Mouse (Mus musculus) embryonic facial prominence, embryonic 14.5 days (tissue): Measurements from ENCODE around the gene Fmnl3. TPM values are rescaled to one million over a fixed set of nuclear protein-coding genes. Genes with fewer than 3 reads are reported as not detected.

Source experiments
- ATAC-seq: fragments of 200-750 bp; cut with Nextera tagmentation; 2 replicates; pipeline ENCODE4 v1.8.0; 2017; ENCODE audit warnings: low read depth, moderate number of reproducible peaks, moderate TSS enrichment
- DNase-seq: peaks from one replicate; pipeline ENCODE4 v3.0.0-alpha.2; 2015; ENCODE audit warnings: low spot score
- H3K27ac ChIP-seq: fragments of 300-500 bp; sonication (generic); replicated peaks from 2 replicates; pipeline ENCODE4 v1.5.1; 2014; ENCODE audit warnings: low read depth, mild to moderate bottlenecking, low read length, moderate library complexity
- H3K27me3 ChIP-seq: fragments of 300-500 bp; sonication (generic); replicated peaks from 2 replicates; pipeline ENCODE4 v1.6.1; 2014; ENCODE audit warnings: low read length; ENCODE audit not compliant: control insufficient read depth, insufficient read depth
- H3K36me3 ChIP-seq: fragments of 300-500 bp; sonication (generic); 2 replicates; pipeline ENCODE4 v1.6.1; 2014; ENCODE audit warnings: low read length, mixed read lengths; ENCODE audit not compliant: control insufficient read depth, insufficient read depth
- H3K4me1 ChIP-seq: fragments of 300-500 bp; sonication (generic); 2 replicates; pipeline ENCODE4 v1.6.1; 2014; ENCODE audit warnings: antibody characterized with exemption, low read length; ENCODE audit not compliant: control insufficient read depth, insufficient read depth
- H3K4me2 ChIP-seq: fragments of 300-500 bp; sonication (generic); 2 replicates; pipeline ENCODE4 v1.6.1; 2014; ENCODE audit warnings: low read depth, mild to moderate bottlenecking, low read length, moderate library complexity, mixed read lengths
- H3K4me3 ChIP-seq: fragments of 300-500 bp; sonication (generic); 2 replicates; pipeline ENCODE4 v1.5.1; 2014; ENCODE audit warnings: low read depth, mild to moderate bottlenecking, low read length
- H3K9ac ChIP-seq: fragments of 300-500 bp; sonication (generic); 2 replicates; pipeline ENCODE4 v1.6.1; 2014; ENCODE audit warnings: low read depth, mild to moderate bottlenecking, low read length, moderate library complexity, mixed read lengths
- H3K9me3 ChIP-seq: fragments of 300-500 bp; sonication (generic); 2 replicates; pipeline ENCODE4 v1.6.1; 2016; ENCODE audit warnings: low read length; ENCODE audit not compliant: control insufficient read depth
- WGBS: fragments of 180-500 bp; shearing (Covaris S2); extraction: QIAGEN DNeasy Blood & Tissue Kit; methylation state at CpG from one replicate; pipeline ENCODE4 v1.1.7; 2014; 5-methylcytosine and 5-hydroxymethylcytosine counted together
- polyA plus RNA-seq: library from polyadenylated mRNA; unstranded; fragments of >200 nt; fragmentation: Nextera tagmentation; extraction: Ambion mirVana; gene quantifications from 2 replicates; pipeline ENCODE4 v1.2.1, GENCODE M21; 2014

Fmnl3 gene
- polyA plus RNA-seq, 1 experiment from 2014 or later: 18.5 TPM

DNA sequence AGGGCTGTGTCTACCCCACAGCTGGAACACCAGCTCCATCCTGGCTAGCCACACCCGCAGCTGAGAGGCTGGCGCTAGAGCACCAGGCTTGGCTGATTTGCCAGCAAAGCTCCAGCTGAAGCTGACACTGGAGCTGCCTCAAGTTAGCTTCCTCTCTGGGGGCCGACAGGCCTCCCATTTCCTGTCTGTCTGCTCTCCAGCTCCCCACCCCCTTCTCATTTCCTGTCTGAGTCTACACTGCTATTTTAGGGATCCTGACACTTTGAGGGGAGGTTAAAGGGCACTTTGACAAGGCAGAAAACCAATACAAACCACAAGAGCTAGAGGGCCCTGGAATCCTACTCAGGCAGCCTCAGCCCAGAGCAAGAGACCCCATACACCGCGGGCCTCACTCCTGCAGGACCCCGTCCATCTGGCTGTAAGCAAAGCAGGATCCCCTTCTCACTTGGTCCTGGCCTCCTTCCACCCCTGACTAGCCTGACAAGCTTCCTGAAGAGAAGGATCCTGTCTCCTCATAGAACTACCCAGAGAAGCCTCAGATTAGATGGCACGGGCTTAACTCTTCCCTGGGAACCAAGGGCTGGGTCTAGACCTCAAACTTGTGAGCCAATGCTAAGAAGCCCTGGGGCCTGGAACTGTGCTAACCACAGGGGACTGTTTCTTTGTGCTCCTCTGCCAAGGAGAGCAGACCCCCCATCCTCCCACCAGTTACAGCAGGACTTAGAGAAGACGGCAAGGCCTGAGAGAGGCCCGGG, 37.2 kb downstream of the Fmnl3 start:
- no peaks in the 10 kb centered on the region for H3K27me3 ChIP-seq
- H3K4me1 ChIP-seq: peaks cover 43% of the 10 kb centered on the region
- H3K36me3 ChIP-seq: peaks cover 30% of the 10 kb centered on the region
- H3K9me3 ChIP-seq: no peaks in the 10 kb centered on the region
- WGBS: 16% methylated on average over 8 of the region's 9 CpGs
- no peak overlapping the region for H3K4me3 ChIP-seq
- H3K4me2 ChIP-seq: peak overlapping the region; percentile 25
- peak; percentile 95 for DNase-seq
- H3K27ac ChIP-seq: peak overlapping the region; percentile 97
- ATAC-seq: peak; percentile 86
- peak overlapping the region; percentile 45 for H3K9ac ChIP-seq

DNA sequence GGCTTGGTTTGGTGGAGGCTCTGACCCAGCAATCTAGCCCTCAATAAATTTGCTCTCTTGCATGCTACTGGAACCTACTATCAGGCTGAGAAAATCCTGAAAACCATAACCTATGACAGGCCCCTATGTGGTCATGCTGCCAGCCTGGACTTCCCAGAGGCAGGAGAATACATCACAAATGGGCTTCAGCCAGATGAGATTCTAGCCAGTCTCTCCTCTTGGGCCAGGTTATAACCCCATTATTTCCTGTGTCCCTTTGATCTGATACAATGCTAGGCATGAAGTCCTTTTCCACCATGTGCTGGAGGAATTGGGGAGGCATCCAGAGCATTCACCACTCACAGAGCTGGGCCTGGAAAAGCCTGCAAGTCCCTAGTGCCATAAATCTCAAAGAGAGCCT, 38.2 kb downstream of the Fmnl3 start:
- Histone ChIP-seq H3K4me2 (no peak overlapping the region), H3K27ac (peak overlapping the region; percentile 97), H3K4me1 (peaks cover 40% of the 10 kb centered on the region), H3K27me3 (no peaks in the 10 kb centered on the region), H3K9me3 (peaks cover 1% of the 10 kb centered on the region; the same call in 1 of the 2 replicates), H3K36me3 (peaks cover 40% of the 10 kb centered on the region), H3K9ac (no peak overlapping the region), H3K4me3 (no peak overlapping the region)
- ATAC-seq: no peak
- no peak for DNase-seq

DNA sequence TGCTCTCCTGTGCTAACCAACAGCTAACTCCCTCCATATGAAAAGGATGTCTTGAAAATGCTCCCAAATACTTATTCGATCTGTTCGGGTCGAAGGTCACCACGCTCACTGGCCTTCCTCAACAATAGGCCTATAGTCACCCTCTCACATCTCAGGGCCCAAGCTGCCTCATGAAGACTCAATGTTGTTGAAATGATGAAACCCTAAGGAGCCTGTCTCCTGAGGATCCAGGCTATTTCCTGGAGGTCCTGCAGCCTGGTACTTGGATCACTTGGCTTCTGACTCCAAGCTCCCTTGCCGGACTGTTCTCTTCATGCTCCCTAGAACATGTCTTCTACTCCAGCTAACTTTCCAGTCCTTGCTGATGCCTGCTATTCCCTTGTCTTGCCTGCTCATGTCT, 38.9 kb downstream of the Fmnl3 start:
- peaks cover 43% of the 10 kb centered on the region for H3K36me3 ChIP-seq
- ATAC-seq (no peak), DNase-seq (no peak)
- no peak overlapping the region for H3K4me3 ChIP-seq
- no peak overlapping the region for H3K4me2 ChIP-seq
- H3K9ac ChIP-seq: no peak overlapping the region
- no peak overlapping the region for H3K27ac ChIP-seq
- peaks cover 4% of the 10 kb centered on the region; the same call in 1 of the 2 replicates for H3K9me3 ChIP-seq
- WGBS: 62% methylated on average over 5 of the region's 5 CpGs
- peaks cover 37% of the 10 kb centered on the region for H3K4me1 ChIP-seq
- H3K27me3 ChIP-seq: no peaks in the 10 kb centered on the region

DNA sequence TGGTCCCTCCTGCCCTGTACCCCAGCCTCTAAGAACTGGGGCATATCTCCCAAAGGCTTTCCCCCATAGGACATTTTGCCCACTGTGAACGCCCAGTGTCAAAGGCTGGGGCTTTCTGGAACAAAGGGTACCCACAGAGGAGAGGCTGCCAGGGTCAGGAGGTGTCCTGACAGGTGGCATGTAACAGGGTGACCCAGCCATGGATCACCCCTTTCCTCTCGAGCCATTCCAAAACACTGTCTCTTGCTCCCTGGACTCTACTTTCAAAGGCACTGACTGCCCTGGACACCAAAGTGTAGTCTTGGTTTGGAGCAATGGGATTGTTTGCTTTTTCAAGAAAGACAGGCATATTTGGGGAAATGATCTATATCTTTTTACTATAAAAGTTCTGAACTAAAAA, 40.0 kb downstream of the Fmnl3 start:
- Histone ChIP-seq H3K4me3 (no peak overlapping the region), H3K36me3 (peaks cover 49% of the 10 kb centered on the region), H3K27me3 (no peaks in the 10 kb centered on the region), H3K9me3 (peaks cover 4% of the 10 kb centered on the region; the same call in 1 of the 2 replicates), H3K4me2 (no peak overlapping the region), H3K4me1 (peaks cover 35% of the 10 kb centered on the region), H3K27ac (no peak overlapping the region), H3K9ac (no peak overlapping the region)
- DNase-seq: no peak
- WGBS: 71% methylated on average over 2 of the region's 2 CpGs
- ATAC-seq: no peak

DNA sequence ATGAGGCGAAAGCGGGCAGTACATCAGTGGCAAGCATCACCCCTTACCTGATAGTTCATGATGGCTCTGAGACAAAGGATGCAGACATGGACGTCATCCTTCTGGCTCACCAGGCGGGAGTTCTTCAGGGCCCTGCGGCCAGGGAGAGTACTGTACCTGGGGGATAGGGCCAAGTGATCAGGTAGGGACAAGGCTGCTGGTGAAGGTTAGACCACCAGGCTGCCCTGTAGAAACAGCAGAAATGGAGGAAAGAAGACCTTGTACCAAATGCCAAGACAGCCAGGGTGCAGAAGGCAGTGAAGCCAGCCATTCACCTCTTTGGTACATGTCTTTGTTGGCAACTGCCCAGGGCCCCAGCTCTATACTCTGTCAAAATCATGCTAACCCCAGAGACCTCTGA, 42.3 kb downstream of the Fmnl3 start:
- Histone ChIP-seq H3K4me2 (no peak overlapping the region), H3K4me1 (peaks cover 12% of the 10 kb centered on the region), H3K27ac (no peak overlapping the region), H3K27me3 (no peaks in the 10 kb centered on the region), H3K4me3 (no peak overlapping the region), H3K36me3 (peaks cover 72% of the 10 kb centered on the region), H3K9ac (no peak overlapping the region), H3K9me3 (peaks cover 4% of the 10 kb centered on the region; the same call in 1 of the 2 replicates)
- 96% methylated on average over 5 of the region's 5 CpGs for WGBS
- ATAC-seq (no peak), DNase-seq (no peak)

DNA sequence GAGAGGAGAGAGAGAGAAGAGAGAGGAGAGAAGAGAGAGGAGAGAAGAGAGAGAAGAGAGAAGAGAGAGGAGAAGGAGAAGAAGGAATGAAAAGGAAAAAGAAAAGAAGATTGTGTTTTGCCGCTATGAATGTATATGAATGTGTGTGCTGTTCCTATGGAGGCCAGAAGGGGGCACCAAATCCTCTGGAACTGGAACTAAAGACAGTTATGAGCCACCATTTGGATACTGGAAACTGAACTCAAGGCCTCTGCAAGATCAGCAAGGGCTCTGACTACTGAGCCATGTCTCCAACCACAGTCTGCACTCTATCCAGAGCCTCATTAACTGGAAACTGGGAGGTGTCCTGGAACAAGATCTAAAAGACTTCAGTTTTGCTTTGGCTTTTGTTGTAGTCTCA, 43.3 kb downstream of the Fmnl3 start:
- WGBS: 77% methylated on average over 1 of the region's 1 CpGs
- no peaks in the 10 kb centered on the region for H3K27me3 ChIP-seq
- ATAC-seq: no peak
- peaks cover 2% of the 10 kb centered on the region; the same call in 1 of the 2 replicates for H3K4me1 ChIP-seq
- H3K4me2 ChIP-seq: no peak overlapping the region
- H3K36me3 ChIP-seq: peaks cover 80% of the 10 kb centered on the region
- DNase-seq: no peak
- peaks cover 4% of the 10 kb centered on the region; the same call in 1 of the 2 replicates for H3K9me3 ChIP-seq
- H3K27ac ChIP-seq: no peak overlapping the region
- no peak overlapping the region for H3K4me3 ChIP-seq
- no peak overlapping the region for H3K9ac ChIP-seq

DNA sequence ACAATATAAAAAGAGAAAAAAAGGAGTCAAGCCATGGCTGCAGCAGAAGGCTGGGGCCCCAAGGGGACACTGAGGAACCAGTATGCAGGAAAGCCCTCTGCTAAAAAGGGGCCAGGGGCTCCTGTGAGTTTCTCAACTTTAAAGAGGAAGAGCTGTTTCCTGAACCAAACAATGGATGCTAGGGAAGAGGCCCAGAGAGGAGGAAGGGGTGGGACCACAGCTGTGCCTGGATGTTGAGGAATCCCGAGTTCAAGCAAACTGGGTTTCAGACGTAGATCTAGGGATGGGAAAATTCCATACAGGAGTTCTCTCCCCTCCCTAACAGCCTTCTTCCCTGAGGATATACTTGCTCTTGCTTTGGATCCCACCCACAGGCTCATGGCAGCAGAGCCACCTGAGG, 43.9 kb downstream of the Fmnl3 start:
- Histone ChIP-seq H3K36me3 (peaks cover 80% of the 10 kb centered on the region), H3K27ac (no peak overlapping the region), H3K4me1 (no peaks in the 10 kb centered on the region), H3K4me2 (no peak overlapping the region), H3K9ac (no peak overlapping the region), H3K4me3 (no peak overlapping the region), H3K9me3 (peaks cover 4% of the 10 kb centered on the region; the same call in 1 of the 2 replicates), H3K27me3 (no peaks in the 10 kb centered on the region)
- ATAC-seq (no peak), DNase-seq (peak; percentile 29)
- 38% methylated on average over 2 of the region's 2 CpGs for WGBS

DNA sequence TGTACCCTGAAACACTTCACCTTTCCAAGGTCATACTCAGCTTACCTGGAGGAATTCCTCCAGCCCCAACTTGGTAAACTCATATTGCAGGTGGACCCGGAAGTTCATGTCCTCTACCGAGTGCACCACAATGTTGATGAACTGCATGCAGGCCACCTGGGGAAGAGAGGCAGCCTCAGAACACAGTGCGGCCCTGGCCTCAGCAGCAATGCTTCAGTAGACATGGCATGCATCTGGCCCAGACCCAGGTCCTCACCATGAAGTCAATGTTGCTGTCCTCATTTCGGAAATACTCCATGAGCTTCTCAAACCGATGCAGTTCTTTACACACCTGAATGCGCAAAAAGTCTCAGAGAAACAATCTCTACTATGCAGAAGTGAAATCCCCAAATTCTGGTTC, 44.7 kb downstream of the Fmnl3 start:
- WGBS: 90% methylated on average over 6 of the region's 6 CpGs
- peaks cover 86% of the 10 kb centered on the region for H3K36me3 ChIP-seq

DNA sequence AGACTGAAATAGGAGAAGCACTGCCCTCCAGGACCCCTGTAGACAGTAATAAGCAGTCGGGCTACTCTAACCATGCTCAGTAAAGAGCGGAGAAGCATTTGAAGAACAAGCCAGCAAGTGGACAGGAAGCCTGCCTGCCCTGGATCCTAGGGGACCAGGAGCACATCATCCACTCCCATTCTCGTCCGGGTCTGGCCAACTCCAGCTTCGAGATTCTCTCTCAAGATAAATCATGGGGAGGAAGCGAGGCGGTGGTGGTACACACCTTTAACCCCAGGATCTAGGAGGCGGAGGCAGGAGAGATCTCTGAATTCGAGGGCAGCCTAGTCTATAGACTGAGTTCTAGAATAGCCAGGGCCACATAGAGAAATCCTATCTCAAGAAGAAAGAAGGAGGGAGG, 46.1 kb downstream of the Fmnl3 start:
- H3K36me3 ChIP-seq: peaks cover 90% of the 10 kb centered on the region
- no peak for ATAC-seq
- WGBS: 78% methylated on average over 9 of the region's 9 CpGs

More for the DNA sequence above, 44.7 kb downstream of the Fmnl3 start:
- H3K4me2 ChIP-seq: no peak overlapping the region
- H3K27me3 ChIP-seq: no peaks in the 10 kb centered on the region
- no peak overlapping the region for H3K9ac ChIP-seq
- no peak overlapping the region for H3K27ac ChIP-seq
- no peaks in the 10 kb centered on the region for H3K4me1 ChIP-seq
- ATAC-seq: no peak
- no peak overlapping the region for H3K4me3 ChIP-seq
- no peak for DNase-seq
- H3K9me3 ChIP-seq: peaks cover 4% of the 10 kb centered on the region; the same call in 1 of the 2 replicates

More for the DNA sequence above, 46.1 kb downstream of the Fmnl3 start:
- Histone ChIP-seq H3K9me3 (peaks cover 4% of the 10 kb centered on the region; the same call in 1 of the 2 replicates), H3K4me3 (no peak overlapping the region), H3K4me2 (no peak overlapping the region), H3K27ac (no peak overlapping the region), H3K27me3 (no peaks in the 10 kb centered on the region), H3K4me1 (no peaks in the 10 kb centered on the region), H3K9ac (no peak overlapping the region)
- no peak for DNase-seq
